Comparison of ENCODE assay signal across 15 mouse cellular contexts in the genomic region with DNA sequence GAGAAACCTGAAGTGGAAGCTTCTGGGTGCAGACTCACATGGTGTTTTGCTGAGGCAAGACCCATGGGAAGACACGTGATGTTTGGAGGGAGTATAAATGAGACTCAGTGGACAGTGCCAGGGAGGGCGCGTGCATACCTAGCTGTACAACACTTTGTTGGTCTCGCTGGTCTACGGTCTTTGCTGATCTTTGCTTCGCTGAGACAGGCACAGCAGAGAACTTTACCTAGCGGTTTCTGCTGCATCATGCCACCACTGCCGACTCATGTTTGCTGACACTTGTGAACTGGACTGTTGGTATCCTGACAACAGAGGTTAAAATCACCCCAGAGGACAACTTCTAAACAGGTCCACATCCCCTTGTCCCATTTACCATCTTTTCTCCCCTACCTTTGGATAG. TPM values are rescaled to one million over a fixed set of nuclear protein-coding genes. Genes with fewer than 3 reads are reported as not detected.
DNase-seq lines count a peak whose midpoint lies in the region; ATAC-seq and TF ChIP-seq lines count a peak whose summit lies in the region.
"Had no signal": no experiment of that assay in that cellular context is flagged by ENCODE, and none has a peak within 500 bp of the region (broad histone marks: within the 10 kb centered on the region; RNA-seq: fewer than 3 reads in every experiment).

No protein-coding gene starts in this region.

- H3K4me3 ChIP-seq in heart, embryonic 11.5 days (ENCODE audit: low read depth, low read length) = no peak overlapping the region
- no peak overlapping the region for H3K4me3 ChIP-seq in liver, adult 2 months (ENCODE audit: insufficient read depth, low read depth, low read length)
- no peak overlapping the region for H3K4me3 ChIP-seq in limb, embryonic 10.5 days
- H3K4me3 ChIP-seq: limb, embryonic 12.5 days had no signal

- H3K4me1 ChIP-seq in heart, embryonic 11.5 days (ENCODE audit: control insufficient read depth, insufficient read depth, low read length) = no peaks in the 10 kb centered on the region; the same call in 1 of the 2 replicates
- peaks cover 27% of the 10 kb centered on the region for H3K4me1 ChIP-seq in liver, adult 2 months (ENCODE audit: control insufficient read depth, insufficient read depth, low read length)
- H3K4me1 ChIP-seq in limb, embryonic 10.5 days = peaks cover 2% of the 10 kb centered on the region

- H3K9me3 ChIP-seq in heart, embryonic 11.5 days (replicated peaks; ENCODE audit: control insufficient read depth, low read length) = no peaks in the 10 kb centered on the region
- no peaks in the 10 kb centered on the region for H3K9me3 ChIP-seq in limb, embryonic 10.5 days (replicated peaks)
- H3K9me3 ChIP-seq: limb, embryonic 12.5 days had no signal

- no peaks in the 10 kb centered on the region for H3K36me3 ChIP-seq in heart, embryonic 11.5 days (ENCODE audit: control insufficient read depth, insufficient read depth, low read length)
- no peaks in the 10 kb centered on the region for H3K36me3 ChIP-seq in liver, adult 2 months (ENCODE audit: control insufficient read depth, insufficient read depth, low read length)
- no peaks in the 10 kb centered on the region for H3K36me3 ChIP-seq in limb, embryonic 10.5 days
- H3K36me3 ChIP-seq: limb, embryonic 12.5 days had no signal

- TF ChIP-seq CTCF in liver, adult 2 months (IDR thresholded peaks at IDR 0.05; ENCODE audit: low read depth, low read length) = no peak

- 82% methylated on average over 8 of the region's 8 CpGs for WGBS in heart, embryonic 11.5 days (ENCODE audit: insufficient replicate concordance)
- WGBS in liver, adult 2 months = 34% methylated on average over 8 of the region's 8 CpGs
- WGBS in limb, embryonic 10.5 days = 91% methylated on average over 8 of the region's 8 CpGs

- H3K27ac ChIP-seq in heart, embryonic 11.5 days (ENCODE audit: low read depth, low read length) = 0 out of 2 replicates have a peak overlapping the region, but pooled peaks have one; percentile 12
- peak overlapping the region; percentile 1; the same call in 1 of the 2 replicates for H3K27ac ChIP-seq in liver, adult 2 months (replicated peaks; ENCODE audit: insufficient read depth, low read depth, low read length)
- H3K27ac ChIP-seq in limb, embryonic 10.5 days = no peak overlapping the region
- H3K27ac ChIP-seq: limb, embryonic 12.5 days had no signal

- H3K79me2 ChIP-seq in liver, adult 2 months (ENCODE audit: control insufficient read depth, insufficient read depth, low read length) = no peaks in the 10 kb centered on the region

- no peaks in the 10 kb centered on the region for H3K27me3 ChIP-seq in heart, embryonic 11.5 days (ENCODE audit: control insufficient read depth, insufficient read depth, low read length)
- no peaks in the 10 kb centered on the region for H3K27me3 ChIP-seq in liver, adult 2 months (ENCODE audit: control insufficient read depth, insufficient read depth, low read length)
- H3K27me3 ChIP-seq in limb, embryonic 10.5 days (ENCODE audit: low read depth, poor library complexity, severe bottlenecking) = no peaks in the 10 kb centered on the region
- H3K27me3 ChIP-seq: limb, embryonic 12.5 days had no signal

- no peak for TF ChIP-seq POLR2A in liver, adult 2 months (IDR thresholded peaks at IDR 0.05; ENCODE audit: extremely low read depth, insufficient read depth, low read length)

- no peak for DNase-seq in heart, postnatal 36 days
- DNase-seq in lung, postnatal 25 days (ENCODE audit: low spot score) = peak; percentile 15
- no peak for DNase-seq in lung, postnatal 4 days
- peak; percentile 88 for DNase-seq in liver, adult 2 months (ENCODE audit: extremely low read depth, low read depth, low spot score)
- no peak for DNase-seq in limb, embryonic 10.5 days (ENCODE audit: low spot score)
- DNase-seq: adrenal gland, postnatal 14 days; cerebellum, adult 18-20 months; gastrocnemius, postnatal 10 days; kidney, adult 11 months; right cerebral cortex, postnatal 25 days had no signal

- intact Hi-C loops in heart, postnatal 36 days (cut with DNase I) = no loop called here

- no peak overlapping the region for H3K4me2 ChIP-seq in heart, embryonic 11.5 days
- H3K4me2 ChIP-seq: limb, embryonic 12.5 days; midbrain, embryonic 11.5 days had no signal

- no peak overlapping the region for H3K9ac ChIP-seq in heart, embryonic 11.5 days (ENCODE audit: low read depth, low read length)
- no peak overlapping the region for H3K9ac ChIP-seq in liver, adult 2 months (ENCODE audit: low read depth, low read length)
- H3K9ac ChIP-seq: limb, embryonic 12.5 days had no signal

- 0 out of 2 replicates have a peak, but pooled peaks have one; percentile 47 for ATAC-seq in heart, embryonic 11.5 days (replicated peaks; ENCODE audit: insufficient number of reproducible peaks, low FRiP score, low TSS enrichment)
- 0 out of 2 replicates have a peak, but pooled peaks have one; percentile 10 for ATAC-seq in megakaryocyte progenitor cell, adult 5-6 weeks (replicated peaks; ENCODE audit: poor library complexity)
- ATAC-seq: lung, postnatal 0 days had no signal

RNA-seq across cellular contexts. Expression of gene Slc2a9, which starts 2.9 kb away (rescaled TPM):
- polyA plus RNA-seq in heart, embryonic 11.5 days (2014; fragmentation: Nextera tagmentation; extraction: Ambion mirVana) = 0.19 and 0.49 TPM in 2 replicates
- total RNA-seq in heart, postnatal 36 days (2021) = 1 to 10 TPM; 1.4 to 2.3 TPM
- 48.3 and 80.8 TPM in 2 replicates for total RNA-seq in liver, adult 2 months (2014; rRNA removed)
- polyA plus RNA-seq in liver, adult 2 months (2012; rRNA removed) = 30.7 and 33.0 TPM in 2 replicates
- 3.4 and 3.9 TPM in 2 replicates for total RNA-seq in megakaryocyte progenitor cell, adult 5-6 weeks (2015)
- total RNA-seq in megakaryocyte progenitor cell, adult 5-6 weeks (2017) = 4.2 and 9.8 TPM in 2 replicates
- polyA plus RNA-seq in limb, embryonic 10.5 days (2016; fragmentation: Nextera tagmentation; extraction: Ambion mirVana) = 0.13 TPM in 1 of 2 replicates, not detected in the other

Comparison
In these comparisons a context has a peak if more than half of its experiments do, and no peak if none do; other contexts are left out.
1. DNase-seq: peak in lung, postnatal 25 days (single experiment) and liver, adult 2 months (single experiment); none in heart, postnatal 36 days (0 of 2), lung, postnatal 4 days (0 of 2) and limb, embryonic 10.5 days (single experiment).